ENCODE assay signal across 8 mouse cellular contexts in genomic region chr8:84979599-84980421, GRCm38 (mm10). TPM values are rescaled to one million over a fixed set of nuclear protein-coding genes. Genes with fewer than 3 reads are reported as not detected.
DNase-seq lines count a peak whose midpoint lies in the region; ATAC-seq lines count a peak whose summit lies in the region.

No protein-coding gene starts in this region.

- no peaks in the 10 kb centered on the region for H3K9me3 ChIP-seq in heart, embryonic 13.5 days
- H3K9me3 ChIP-seq in liver, embryonic 12.5 days (replicated peaks): no peaks in the 10 kb centered on the region
- no peaks in the 10 kb centered on the region for H3K9me3 ChIP-seq in stomach, embryonic 14.5 days (ENCODE audit: control insufficient read depth, low read depth, low read length)

- DNase-seq in CD4-positive, CD25-positive, alpha-beta regulatory T cell, adult 2 months (ENCODE audit: low read depth, low spot score): peak; percentile 97
- peak; percentile 96 for DNase-seq in kidney, postnatal 10 days
- peak; percentile 95 for DNase-seq in naive thymus-derived CD4-positive, alpha-beta T cell, adult 2 months (ENCODE audit: low read depth)

- H3K4me1 ChIP-seq in brown adipose tissue, adult 24 weeks (ENCODE audit: control insufficient read depth, insufficient read depth, insufficient read length, low read length): peaks cover 13% of the 10 kb centered on the region
- peaks cover 78% of the 10 kb centered on the region for H3K4me1 ChIP-seq in heart, embryonic 13.5 days
- H3K4me1 ChIP-seq in liver, embryonic 12.5 days: peaks cover 96% of the 10 kb centered on the region
- H3K4me1 ChIP-seq in stomach, embryonic 14.5 days (ENCODE audit: control insufficient read depth, insufficient read depth, low read length): peaks cover 64% of the 10 kb centered on the region

- H3K4me2 ChIP-seq in heart, embryonic 13.5 days: peak overlapping the region; percentile 99
- H3K4me2 ChIP-seq in liver, embryonic 12.5 days: peak overlapping the region; percentile 94
- H3K4me2 ChIP-seq in stomach, embryonic 14.5 days (replicated peaks; ENCODE audit: low read depth, low read length): peak overlapping the region; percentile 99

- 1% methylated on average over 42 of the region's 42 CpGs for WGBS in heart, embryonic 13.5 days
- WGBS in liver, embryonic 12.5 days (ENCODE audit: insufficient replicate concordance): under 1% methylated on average over 35 of the region's 42 CpGs
- 3% methylated on average over 40 of the region's 42 CpGs for WGBS in stomach, embryonic 14.5 days

- no peaks in the 10 kb centered on the region for H3K27me3 ChIP-seq in heart, embryonic 13.5 days (replicated peaks)
- H3K27me3 ChIP-seq in liver, embryonic 12.5 days (replicated peaks): no peaks in the 10 kb centered on the region
- H3K27me3 ChIP-seq in stomach, embryonic 14.5 days (ENCODE audit: control insufficient read depth, insufficient read depth, low read length): no peaks in the 10 kb centered on the region

- H3K9ac ChIP-seq in heart, embryonic 13.5 days: peak overlapping the region; percentile 88
- H3K9ac ChIP-seq in liver, embryonic 12.5 days: peak overlapping the region; percentile 86
- peak overlapping the region; percentile 18; the same call in 1 of the 2 replicates for H3K9ac ChIP-seq in stomach, embryonic 14.5 days (replicated peaks; ENCODE audit: low read depth, low read length)

- H3K27ac ChIP-seq in brown adipose tissue, adult 24 weeks (replicated peaks; ENCODE audit: low read depth, low read length): peak overlapping the region; percentile 97
- peak overlapping the region; percentile 90 for H3K27ac ChIP-seq in heart, embryonic 13.5 days (replicated peaks)
- H3K27ac ChIP-seq in liver, embryonic 12.5 days: peak overlapping the region; percentile 97
- peak overlapping the region; percentile 89 for H3K27ac ChIP-seq in stomach, embryonic 14.5 days (ENCODE audit: low read length)

- peaks cover 6% of the 10 kb centered on the region for H3K36me3 ChIP-seq in heart, embryonic 13.5 days
- peaks cover 8% of the 10 kb centered on the region for H3K36me3 ChIP-seq in liver, embryonic 12.5 days
- H3K36me3 ChIP-seq in stomach, embryonic 14.5 days (ENCODE audit: control insufficient read depth, insufficient read depth, low read length): no peaks in the 10 kb centered on the region

- ATAC-seq in erythroid progenitor cell, adult 5-6 weeks (replicated peaks; ENCODE audit: low FRiP score, poor library complexity, severe bottlenecking): peak; percentile 59
- peak; percentile 6; the same call in 1 of the 2 replicates for ATAC-seq in heart, embryonic 13.5 days (ENCODE audit: extremely low read depth, insufficient number of reproducible peaks, low FRiP score, low TSS enrichment)
- ATAC-seq in liver, embryonic 12.5 days: peak; percentile 55
- peak; percentile 38 for ATAC-seq in stomach, embryonic 14.5 days (ENCODE audit: insufficient number of reproducible peaks, insufficient read depth, low FRiP score, low read depth)

- peak overlapping the region; percentile 55 for H3K4me3 ChIP-seq in brown adipose tissue, adult 24 weeks (ENCODE audit: insufficient read depth, low read depth, low read length)
- H3K4me3 ChIP-seq in heart, embryonic 13.5 days: peak overlapping the region; percentile 73
- H3K4me3 ChIP-seq in liver, embryonic 12.5 days: peak overlapping the region; percentile 81
- H3K4me3 ChIP-seq in stomach, embryonic 14.5 days (ENCODE audit: low read depth, low read length): peak overlapping the region; percentile 56

RNA-seq across cellular contexts. Expression of gene Junb, which starts 1.3 kb away (rescaled TPM):
- 15.4 and 47.7 TPM in 2 replicates for polyA plus RNA-seq in brown adipose tissue, adult 24 weeks (2012; ENCODE audit: insufficient read depth, insufficient read length, missing spikeins)
- 8.0 and 12.3 TPM in 2 replicates for total RNA-seq in erythroid progenitor cell, adult 5-6 weeks (2015; ENCODE audit: low replicate concordance)
- total RNA-seq in erythroid progenitor cell, adult 5-6 weeks (2017; ENCODE audit: low replicate concordance): 10.4 and 15.1 TPM in 2 replicates
- 12.8 and 12.9 TPM in 2 replicates for polyA plus RNA-seq in heart, embryonic 13.5 days (2015; fragmentation: Nextera tagmentation; extraction: Ambion mirVana)
- polyA plus RNA-seq in liver, embryonic 12.5 days (2016; fragmentation: Nextera tagmentation; extraction: Ambion mirVana): 18.0 and 18.3 TPM in 2 replicates
- polyA plus RNA-seq in stomach, embryonic 14.5 days (2014; fragmentation: Nextera tagmentation; extraction: Ambion mirVana): 16.9 and 23.4 TPM in 2 replicates

RNA-seq across cellular contexts. Expression of gene Rnaseh2a, which starts 10.2 kb away (rescaled TPM):
- 26.6 and 28.5 TPM in 2 replicates for polyA plus RNA-seq in brown adipose tissue, adult 24 weeks (2012; ENCODE audit: insufficient read depth, insufficient read length, missing spikeins)
- total RNA-seq in erythroid progenitor cell, adult 5-6 weeks (2015; ENCODE audit: low replicate concordance): 82.6 and 141 TPM in 2 replicates
- 63.3 and 93.8 TPM in 2 replicates for total RNA-seq in erythroid progenitor cell, adult 5-6 weeks (2017; ENCODE audit: low replicate concordance)
- polyA plus RNA-seq in heart, embryonic 13.5 days (2015; fragmentation: Nextera tagmentation; extraction: Ambion mirVana): 82.8 and 83.4 TPM in 2 replicates
- polyA plus RNA-seq in liver, embryonic 12.5 days (2016; fragmentation: Nextera tagmentation; extraction: Ambion mirVana): 149 and 150 TPM in 2 replicates
- 114 and 125 TPM in 2 replicates for polyA plus RNA-seq in stomach, embryonic 14.5 days (2014; fragmentation: Nextera tagmentation; extraction: Ambion mirVana)

RNA-seq across cellular contexts. Expression of gene Prdx2, which starts 10.4 kb away (rescaled TPM):
- polyA plus RNA-seq in brown adipose tissue, adult 24 weeks (2012; ENCODE audit: insufficient read depth, insufficient read length, missing spikeins): 387 and 425 TPM in 2 replicates
- 2,168 and 2,598 TPM in 2 replicates for total RNA-seq in erythroid progenitor cell, adult 5-6 weeks (2015; ENCODE audit: low replicate concordance)
- 2,812 and 2,913 TPM in 2 replicates for total RNA-seq in erythroid progenitor cell, adult 5-6 weeks (2017; ENCODE audit: low replicate concordance)
- 733 and 747 TPM in 2 replicates for polyA plus RNA-seq in heart, embryonic 13.5 days (2015; fragmentation: Nextera tagmentation; extraction: Ambion mirVana)
- 1,859 and 1,895 TPM in 2 replicates for polyA plus RNA-seq in liver, embryonic 12.5 days (2016; fragmentation: Nextera tagmentation; extraction: Ambion mirVana)
- 799 and 888 TPM in 2 replicates for polyA plus RNA-seq in stomach, embryonic 14.5 days (2014; fragmentation: Nextera tagmentation; extraction: Ambion mirVana)

RNA-seq across cellular contexts. Expression of gene Gm49661, which starts 10.6 kb away (rescaled TPM):
- polyA plus RNA-seq in brown adipose tissue, adult 24 weeks (2012; ENCODE audit: insufficient read depth, insufficient read length, missing spikeins): not detected in 2 replicates
- total RNA-seq in erythroid progenitor cell, adult 5-6 weeks (2015; ENCODE audit: low replicate concordance): not detected in 2 replicates
- total RNA-seq in erythroid progenitor cell, adult 5-6 weeks (2017; ENCODE audit: low replicate concordance): not detected in 2 replicates
- not detected in 2 replicates for polyA plus RNA-seq in heart, embryonic 13.5 days (2015; fragmentation: Nextera tagmentation; extraction: Ambion mirVana)
- 1.1 TPM in 1 of 2 replicates, not detected in the other for polyA plus RNA-seq in liver, embryonic 12.5 days (2016; fragmentation: Nextera tagmentation; extraction: Ambion mirVana)
- not detected in 2 replicates for polyA plus RNA-seq in stomach, embryonic 14.5 days (2014; fragmentation: Nextera tagmentation; extraction: Ambion mirVana)

RNA-seq across cellular contexts. Expression of gene Hook2, which starts 10.6 kb away (rescaled TPM):
- polyA plus RNA-seq in brown adipose tissue, adult 24 weeks (2012; ENCODE audit: insufficient read depth, insufficient read length, missing spikeins): 1.1 and 1.6 TPM in 2 replicates
- 0.42 and 0.72 TPM in 2 replicates for total RNA-seq in erythroid progenitor cell, adult 5-6 weeks (2015; ENCODE audit: low replicate concordance)
- 2.6 and 4.6 TPM in 2 replicates for total RNA-seq in erythroid progenitor cell, adult 5-6 weeks (2017; ENCODE audit: low replicate concordance)
- polyA plus RNA-seq in heart, embryonic 13.5 days (2015; fragmentation: Nextera tagmentation; extraction: Ambion mirVana): 7.2 and 7.3 TPM in 2 replicates
- 10.8 and 10.9 TPM in 2 replicates for polyA plus RNA-seq in liver, embryonic 12.5 days (2016; fragmentation: Nextera tagmentation; extraction: Ambion mirVana)
- 34.5 and 34.6 TPM in 2 replicates for polyA plus RNA-seq in stomach, embryonic 14.5 days (2014; fragmentation: Nextera tagmentation; extraction: Ambion mirVana)

Comparison
In these comparisons a context has a peak if more than half of its experiments do, and no peak if none do; other contexts are left out.
1. Peak in every context shown above with its lines: DNase-seq, ATAC-seq, H3K4me3 ChIP-seq and H3K27ac ChIP-seq.
2. ATAC-seq: peak in every context shown above with its lines; median percentile 59 in erythroid progenitor cell, adult 5-6 weeks; 55 in liver, embryonic 12.5 days; 38 in stomach, embryonic 14.5 days; 6 in heart, embryonic 13.5 days.
3. H3K9ac ChIP-seq: peak in every context shown above with its lines; median percentile 88 in heart, embryonic 13.5 days; 86 in liver, embryonic 12.5 days; 18 in stomach, embryonic 14.5 days.